Mouse (Mus musculus): ENCODE data around the gene Tlr11.

Gene Tlr11

DNA sequence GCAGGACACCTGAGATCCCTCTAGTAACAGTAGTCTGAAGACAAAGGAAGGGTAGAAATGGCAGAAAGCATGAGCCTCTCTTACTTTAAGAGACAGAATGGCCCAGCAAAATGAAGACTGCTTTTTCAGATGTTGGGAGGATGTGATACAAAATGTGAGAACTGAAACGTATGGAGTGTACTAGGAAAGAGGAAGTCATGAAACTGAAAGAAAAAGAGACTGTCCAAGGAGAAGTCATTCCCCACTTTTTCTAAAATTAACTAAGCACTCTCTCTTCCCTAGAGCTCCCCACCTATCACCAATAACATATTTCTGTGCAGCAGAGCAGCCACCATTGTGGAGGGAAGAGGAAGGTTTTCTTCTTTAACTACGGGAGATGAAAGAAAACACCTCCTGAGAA is at the start of gene Tlr11:
Tlr11 (plus strand) TSS at position 322 of the 400 bp plus-strand sequence.
- no peak for DNase-seq (ENCODE audit: extremely low read depth, insufficient read length, low spot score)

DNA sequence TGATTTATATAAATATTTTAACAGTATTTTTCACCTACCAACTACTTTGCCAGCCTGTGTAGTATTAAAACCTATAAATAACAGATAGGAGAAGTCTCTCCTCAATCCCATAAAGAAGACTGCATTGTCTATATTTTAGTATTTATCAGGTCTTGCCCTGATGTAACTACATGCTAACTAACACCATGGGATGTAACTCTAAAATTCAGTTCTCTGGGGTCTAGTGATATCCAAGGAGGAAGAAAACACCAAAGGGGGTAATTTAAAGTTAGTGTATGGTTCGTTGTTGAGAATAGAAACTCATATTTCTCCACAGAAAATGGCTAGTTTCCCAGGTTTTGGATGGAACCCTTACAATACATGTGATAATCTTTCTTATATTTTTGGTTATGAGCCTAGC is 31.1 kb upstream of the Tlr11 start, which contains the start of gene Olfr734:
Olfr734 (minus strand) TSS at position 101 of the 400 bp plus-strand sequence.
- DNase-seq (ENCODE audit: extremely low read depth, insufficient read length, low spot score), result no peak

- no peak for DNase-seq (ENCODE audit: extremely low read depth, insufficient read length, low spot score)
These were observed 8.9 kb upstream of the Tlr11 start, which contains the start of gene Olfr735 for GRCm38 (mm10) chr14:50348796-50349195. Olfr735 (minus strand) TSS chr14:50348872.

DNA sequence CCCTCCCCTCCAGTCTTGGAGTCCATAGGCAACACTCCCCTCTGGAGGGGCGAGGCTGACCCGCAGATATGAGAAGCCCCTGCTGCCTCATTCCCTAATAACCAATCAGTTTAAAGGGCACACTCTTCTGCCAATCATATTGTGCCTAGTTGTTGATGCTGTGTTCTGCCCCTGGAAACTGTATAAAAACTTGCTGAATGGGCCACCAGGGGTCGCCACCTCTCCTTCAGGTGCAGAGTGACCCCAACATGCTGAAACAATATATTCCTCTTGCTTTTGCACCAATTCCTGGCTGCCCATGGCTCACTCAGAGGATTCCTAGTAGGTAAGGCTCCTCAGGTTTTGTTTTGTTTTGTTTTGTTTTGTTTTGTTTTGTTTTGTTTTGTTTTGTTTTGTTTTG is 5.3 kb upstream of the Tlr11 start:
- DNase-seq (ENCODE audit: extremely low read depth, insufficient read length, low spot score), result no peak

DNA sequence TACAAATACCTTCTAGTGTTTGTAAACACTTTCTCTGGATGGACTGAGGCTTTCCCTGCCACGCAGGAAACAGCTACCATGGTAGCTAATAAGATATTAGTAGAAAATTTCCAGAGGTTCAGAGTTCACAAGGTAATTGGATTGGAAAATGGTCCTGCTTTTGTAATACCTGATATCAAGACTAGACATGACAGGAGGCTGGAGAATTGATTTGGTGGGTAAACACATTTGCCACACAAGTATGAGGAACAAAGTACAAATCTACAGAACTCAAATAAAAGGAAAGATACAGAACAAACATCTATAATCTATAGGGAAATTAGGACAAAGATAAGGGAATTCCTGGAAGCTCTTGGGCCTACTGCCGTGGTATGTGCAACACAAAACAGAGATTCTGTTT is 989 bp upstream of the Tlr11 start:
- no peak for DNase-seq (ENCODE audit: extremely low read depth, insufficient read length, low spot score)

DNA sequence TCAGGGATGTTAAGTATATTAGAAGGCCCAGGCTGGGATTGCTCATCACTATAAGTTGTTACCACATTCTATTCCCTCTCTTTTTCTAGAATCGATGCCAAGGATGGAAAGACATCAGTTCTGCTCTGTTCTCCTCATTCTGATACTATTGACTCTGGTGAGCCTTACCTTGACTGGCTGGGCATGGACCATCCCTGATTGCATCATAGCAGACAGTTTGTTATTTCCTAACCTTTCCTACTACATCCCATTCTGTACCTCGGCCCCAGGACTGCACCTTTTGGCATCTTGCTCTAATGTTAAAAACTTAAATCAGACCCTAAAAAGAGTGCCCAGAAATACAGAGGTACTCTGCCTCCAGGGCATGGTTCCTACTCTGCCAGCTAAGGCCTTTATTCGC is 2.8 kb downstream of the Tlr11 start:
- DNase-seq (ENCODE audit: extremely low read depth, insufficient read length, low spot score), result no peak

DNA sequence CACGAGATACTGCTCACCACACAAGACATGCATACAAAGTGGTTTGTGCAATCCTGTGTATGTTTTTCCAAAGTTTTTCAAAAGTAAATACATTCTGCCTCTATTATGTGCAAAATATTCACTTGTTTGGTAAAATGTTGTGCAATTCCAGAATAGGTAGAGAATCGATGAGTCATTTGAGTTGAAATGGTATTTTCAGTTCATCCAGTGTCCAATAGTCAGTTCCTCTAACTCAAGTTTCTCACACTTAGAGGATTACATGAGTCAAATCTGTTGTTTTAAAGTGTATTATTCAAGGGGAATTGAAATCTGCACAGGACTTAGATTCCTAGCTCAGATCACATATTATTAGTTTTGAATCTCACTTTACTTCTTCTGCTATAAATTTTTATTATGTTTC is 5.8 kb downstream of the Tlr11 start:
- no peak for DNase-seq (ENCODE audit: extremely low read depth, insufficient read length, low spot score)

- no peak for DNase-seq (ENCODE audit: extremely low read depth, insufficient read length, low spot score)
These were observed 23.1 kb downstream of the Tlr11 start, which contains the start of gene Olfr736 for GRCm38 (mm10) chr14:50380863-50381262. Olfr736 (plus strand) TSS chr14:50381163.

DNA sequence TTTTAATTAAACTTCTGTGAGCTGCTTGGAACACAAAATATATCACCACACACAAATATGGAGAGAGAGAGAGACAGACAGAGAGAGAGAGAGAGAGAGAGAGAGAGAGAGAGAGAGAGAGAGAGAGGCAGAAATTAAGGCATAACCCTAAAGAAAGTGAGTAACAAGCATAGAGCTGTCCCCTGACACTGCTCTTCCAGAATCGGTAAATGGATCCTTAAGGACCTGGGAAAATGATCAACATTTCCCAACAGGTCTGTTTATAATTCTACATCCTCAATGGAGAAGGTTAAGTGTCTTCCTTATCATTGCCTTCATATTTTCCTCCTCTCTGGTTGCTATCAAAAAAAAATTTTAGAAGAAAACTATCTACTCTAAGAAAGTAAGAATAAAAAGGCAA is 49.6 kb downstream of the Tlr11 start, which contains the start of gene Olfr738:
Olfr738 (plus strand) TSS at position 301 of the 400 bp plus-strand sequence.
- no peak for DNase-seq (ENCODE audit: extremely low read depth, insufficient read length, low spot score)

Measured in 3134 (cell line).